Mouse (Mus musculus): ENCODE data around the gene Abca3. TPM values are rescaled to one million over a fixed set of nuclear protein-coding genes. Genes with fewer than 3 reads are reported as not detected.

Abca3 gene
- total RNA-seq, 1 experiment: 11.5 TPM

- in situ Hi-C loops (cut with MboI; ENCODE audit: low sequenced_read_pairs in 2 of 2, unreplicated experiment in 2 of 2): no loop called here
These were observed 14.1 kb downstream of the Abca3 start for GRCm38 (mm10) chr17:24365863-24366262.

DNA sequence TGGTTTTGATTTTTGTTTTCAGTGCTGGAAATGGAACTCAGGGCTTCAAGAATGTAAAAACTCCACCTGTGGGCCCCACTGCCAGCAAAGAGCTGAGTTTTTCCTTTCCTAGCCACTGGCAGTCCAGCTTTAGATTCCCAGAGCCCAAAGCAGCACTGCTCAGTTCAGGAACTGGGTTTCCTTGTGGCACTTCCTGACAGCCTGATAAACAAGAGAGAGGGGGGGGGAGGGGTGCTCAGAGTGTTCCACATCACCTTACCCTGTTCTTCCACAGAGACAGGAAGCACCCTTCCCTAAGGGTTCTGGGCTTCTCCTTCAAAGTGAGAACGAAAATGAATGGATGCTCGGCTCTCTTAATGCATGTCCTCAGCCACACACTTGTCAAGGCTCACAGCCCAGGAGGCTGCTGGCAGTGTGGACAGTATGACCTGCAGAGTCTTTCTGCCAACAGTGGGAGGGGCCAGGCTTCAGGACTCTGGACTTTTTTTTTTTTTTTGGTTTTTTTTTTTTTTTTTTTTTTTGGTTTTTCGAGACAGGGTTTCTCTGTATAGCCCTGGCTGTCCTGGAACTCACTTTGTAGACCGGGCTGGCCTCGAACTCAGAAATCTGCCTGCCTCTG lies 23.5 kb downstream of the Abca3 start:
- no peak for DNase-seq (ENCODE audit: low read depth, low spot score)
- Histone ChIP-seq H3K9me3 (ENCODE audit: control insufficient read depth, insufficient read depth, low read depth, low read length) (no peaks in the 10 kb centered on the region), H3K4me1 (ENCODE audit: control insufficient read depth in 2 of 2, insufficient read depth in 2 of 2, low read length in 2 of 2, poor library complexity in 1 of 2) (no peaks in the 10 kb centered on the region), H3K9ac (ENCODE audit: insufficient read depth, low read depth, low read length, poor library complexity, severe bottlenecking) (no peak overlapping the region), H3K36me3 (ENCODE audit: control insufficient read depth, insufficient read depth, low read length, poor library complexity, severe bottlenecking) (peaks cover 7% of the 10 kb centered on the region; the same call in 1 of the 2 replicates), H3K27ac (ENCODE audit: insufficient read depth, low read depth, low read length, poor library complexity, severe bottlenecking) (no peak overlapping the region), H3K4me3 (ENCODE audit: insufficient read depth in 1 of 2, low read depth in 1 of 2, low read length in 2 of 2, poor library complexity in 1 of 2, severe bottlenecking in 1 of 2) (no peak overlapping the region)
- in situ Hi-C loops (cut with MboI; ENCODE audit: low sequenced_read_pairs in 2 of 2, unreplicated experiment in 2 of 2): no loop called here
- TF ChIP-seq HCFC1 (IDR thresholded peaks at IDR 0.05; ENCODE audit: borderline replicate concordance, insufficient read depth, low read length): no peak
- TF ChIP-seq ZNF384 (IDR thresholded peaks at IDR 0.05; ENCODE audit: low read depth, low read length): no peak
- TF ChIP-seq CHD2 (IDR thresholded peaks at IDR 0.05; ENCODE audit: low read depth, low read length): no peak
- TF ChIP-seq ZC3H11A (IDR thresholded peaks at IDR 0.05; ENCODE audit: borderline replicate concordance, low read depth, low read length): no peak
- no peak for TF ChIP-seq MAFK (IDR thresholded peaks at IDR 0.05; ENCODE audit: insufficient read depth, low read depth, low read length)

More at GRCm38 (mm10) chr17:24365863-24366262, 14.1 kb downstream of the Abca3 start:
- no peak overlapping the region for H3K27ac ChIP-seq (ENCODE audit: insufficient read depth, low read depth, low read length, poor library complexity, severe bottlenecking)
- H3K4me3 ChIP-seq (ENCODE audit: insufficient read depth in 1 of 2, low read depth in 1 of 2, low read length in 2 of 2, poor library complexity in 1 of 2, severe bottlenecking in 1 of 2): no peak overlapping the region
- no peaks in the 10 kb centered on the region for H3K36me3 ChIP-seq (ENCODE audit: control insufficient read depth, insufficient read depth, low read length, poor library complexity, severe bottlenecking)
- DNase-seq (ENCODE audit: low read depth, low spot score): no peak
- 0 out of 4 replicates have a peak, but pooled peaks cover 0 to under 1% of the 10 kb centered on the region in 2 experiments for H3K4me1 ChIP-seq (ENCODE audit: control insufficient read depth in 2 of 2, insufficient read depth in 2 of 2, low read length in 2 of 2, poor library complexity in 1 of 2)
- H3K9ac ChIP-seq (ENCODE audit: insufficient read depth, low read depth, low read length, poor library complexity, severe bottlenecking): no peak overlapping the region
- TF ChIP-seq HCFC1 (IDR thresholded peaks at IDR 0.05; ENCODE audit: borderline replicate concordance, insufficient read depth, low read length): no peak
- TF ChIP-seq ZNF384 (IDR thresholded peaks at IDR 0.05; ENCODE audit: low read depth, low read length): no peak
- TF ChIP-seq MAFK (IDR thresholded peaks at IDR 0.05; ENCODE audit: insufficient read depth, low read depth, low read length): no peak
- no peak for TF ChIP-seq CHD2 (IDR thresholded peaks at IDR 0.05; ENCODE audit: low read depth, low read length)
- no peak for TF ChIP-seq ZC3H11A (IDR thresholded peaks at IDR 0.05; ENCODE audit: borderline replicate concordance, low read depth, low read length)
- no peaks in the 10 kb centered on the region for H3K9me3 ChIP-seq (ENCODE audit: control insufficient read depth, insufficient read depth, low read depth, low read length)

DNA sequence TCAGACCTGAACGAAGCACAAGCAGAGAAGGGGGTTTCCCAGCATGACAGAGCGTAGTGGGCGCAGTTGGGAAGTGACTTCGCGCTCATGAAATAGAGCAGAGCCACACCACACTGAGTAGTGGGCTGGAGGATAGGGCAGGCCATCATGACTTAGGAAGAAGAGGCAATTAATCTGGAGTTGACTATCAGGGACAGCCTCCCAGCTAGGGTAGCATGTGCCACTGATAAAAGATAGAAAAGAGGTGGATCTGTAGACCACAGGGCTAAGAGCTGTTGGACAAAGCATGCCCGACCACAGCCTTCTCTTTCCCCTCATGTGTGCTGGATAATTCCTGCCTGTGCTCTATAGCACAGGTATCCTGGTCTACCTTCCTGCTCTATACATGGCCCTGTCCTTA lies 24.1 kb downstream of the Abca3 start:
- in situ Hi-C loops (cut with MboI; ENCODE audit: low sequenced_read_pairs in 2 of 2, unreplicated experiment in 2 of 2): no loop called here
- H3K36me3 ChIP-seq (ENCODE audit: control insufficient read depth, insufficient read depth, low read length, poor library complexity, severe bottlenecking): peaks cover 7% of the 10 kb centered on the region; the same call in 1 of the 2 replicates
- no peaks in the 10 kb centered on the region for H3K9me3 ChIP-seq (ENCODE audit: control insufficient read depth, insufficient read depth, low read depth, low read length)
- H3K9ac ChIP-seq (ENCODE audit: insufficient read depth, low read depth, low read length, poor library complexity, severe bottlenecking): no peak overlapping the region
- no peak for TF ChIP-seq HCFC1 (IDR thresholded peaks at IDR 0.05; ENCODE audit: borderline replicate concordance, insufficient read depth, low read length)
- TF ChIP-seq MAFK (IDR thresholded peaks at IDR 0.05; ENCODE audit: insufficient read depth, low read depth, low read length): no peak
- TF ChIP-seq ZC3H11A (IDR thresholded peaks at IDR 0.05; ENCODE audit: borderline replicate concordance, low read depth, low read length): no peak
- no peak for TF ChIP-seq ZNF384 (IDR thresholded peaks at IDR 0.05; ENCODE audit: low read depth, low read length)
- no peak for TF ChIP-seq CHD2 (IDR thresholded peaks at IDR 0.05; ENCODE audit: low read depth, low read length)
- no peaks in the 10 kb centered on the region for H3K4me1 ChIP-seq (ENCODE audit: control insufficient read depth in 2 of 2, insufficient read depth in 2 of 2, low read length in 2 of 2, poor library complexity in 1 of 2)
- no peak overlapping the region for H3K4me3 ChIP-seq (ENCODE audit: insufficient read depth in 1 of 2, low read depth in 1 of 2, low read length in 2 of 2, poor library complexity in 1 of 2, severe bottlenecking in 1 of 2)
- H3K27ac ChIP-seq (ENCODE audit: insufficient read depth, low read depth, low read length, poor library complexity, severe bottlenecking): no peak overlapping the region
- DNase-seq (ENCODE audit: low read depth, low spot score): no peak

DNA sequence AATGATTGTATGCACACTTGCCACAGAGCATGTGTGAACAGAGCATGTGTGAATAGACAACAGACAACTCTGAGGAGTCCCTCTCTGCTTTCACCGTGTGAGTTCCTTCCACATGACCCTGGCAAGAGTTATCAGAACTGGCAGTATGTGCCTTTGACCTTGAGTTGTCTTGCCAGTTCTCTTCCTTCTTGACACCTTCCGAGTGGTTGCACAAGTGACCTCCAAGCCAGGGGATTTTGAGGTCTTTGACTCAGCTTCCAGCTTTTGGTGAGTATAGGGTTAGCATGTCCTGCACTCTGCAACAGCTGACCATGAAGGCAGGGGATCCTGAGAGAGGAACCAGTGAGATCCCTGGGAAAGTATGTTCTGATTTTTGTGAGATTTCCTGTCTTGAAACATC lies 26.7 kb downstream of the Abca3 start:
- H3K36me3 ChIP-seq (ENCODE audit: control insufficient read depth, insufficient read depth, low read length, poor library complexity, severe bottlenecking): peaks cover 7% of the 10 kb centered on the region; the same call in 1 of the 2 replicates
- in situ Hi-C loops (cut with MboI; ENCODE audit: low sequenced_read_pairs in 2 of 2, unreplicated experiment in 2 of 2): no loop called here
- no peak for DNase-seq (ENCODE audit: low read depth, low spot score)

More for the DNA sequence above, 26.7 kb downstream of the Abca3 start:
- Histone ChIP-seq H3K9ac (ENCODE audit: insufficient read depth, low read depth, low read length, poor library complexity, severe bottlenecking) (no peak overlapping the region), H3K4me3 (ENCODE audit: insufficient read depth in 1 of 2, low read depth in 1 of 2, low read length in 2 of 2, poor library complexity in 1 of 2, severe bottlenecking in 1 of 2) (no peak overlapping the region), H3K27ac (ENCODE audit: insufficient read depth, low read depth, low read length, poor library complexity, severe bottlenecking) (no peak overlapping the region), H3K4me1 (ENCODE audit: control insufficient read depth in 2 of 2, insufficient read depth in 2 of 2, low read length in 2 of 2, poor library complexity in 1 of 2) (no peaks in the 10 kb centered on the region), H3K9me3 (ENCODE audit: control insufficient read depth, insufficient read depth, low read depth, low read length) (no peaks in the 10 kb centered on the region)
- TF ChIP-seq HCFC1 (IDR thresholded peaks at IDR 0.05; ENCODE audit: borderline replicate concordance, insufficient read depth, low read length): no peak
- TF ChIP-seq ZC3H11A (IDR thresholded peaks at IDR 0.05; ENCODE audit: borderline replicate concordance, low read depth, low read length): no peak
- TF ChIP-seq CHD2 (IDR thresholded peaks at IDR 0.05; ENCODE audit: low read depth, low read length): no peak
- no peak for TF ChIP-seq ZNF384 (IDR thresholded peaks at IDR 0.05; ENCODE audit: low read depth, low read length)
- no peak for TF ChIP-seq MAFK (IDR thresholded peaks at IDR 0.05; ENCODE audit: insufficient read depth, low read depth, low read length)

All from ES-E14 (cell line).